Mouse (Mus musculus): ENCODE results near the gene Ube2h.

- TF ChIP-seq CTCF (conservative IDR thresholded peaks at IDR 0.05; ENCODE audit: insufficient read depth, insufficient read length, low read depth, low read length), result no peak
- TF ChIP-seq POLR2A (IDR thresholded peaks at IDR 0.05; ENCODE audit: low read depth, low read length), result no peak
Measured at GRCm38 (mm10) chr6:30195656-30196055, 108.7 kb downstream of the Ube2h start.
